Mouse (Mus musculus): ENCODE data around the gene Tmem81.

Tmem81 gene

GRCm38 (mm10) chr1:132536416-132536815, 30.4 kb downstream of the Tmem81 start:
- TF ChIP-seq GATA4 (IDR thresholded peaks at IDR 0.05; ENCODE audit: insufficient replicate concordance, low read length): no peak

- no peak for TF ChIP-seq GATA4 (IDR thresholded peaks at IDR 0.05; ENCODE audit: insufficient replicate concordance, low read length)
These were observed 31.7 kb downstream of the Tmem81 start for GRCm38 (mm10) chr1:132537736-132538135.

- no peak for TF ChIP-seq GATA4 (IDR thresholded peaks at IDR 0.05; ENCODE audit: insufficient replicate concordance, low read length)
These were observed 34.7 kb downstream of the Tmem81 start for GRCm38 (mm10) chr1:132540701-132541100.

DNA sequence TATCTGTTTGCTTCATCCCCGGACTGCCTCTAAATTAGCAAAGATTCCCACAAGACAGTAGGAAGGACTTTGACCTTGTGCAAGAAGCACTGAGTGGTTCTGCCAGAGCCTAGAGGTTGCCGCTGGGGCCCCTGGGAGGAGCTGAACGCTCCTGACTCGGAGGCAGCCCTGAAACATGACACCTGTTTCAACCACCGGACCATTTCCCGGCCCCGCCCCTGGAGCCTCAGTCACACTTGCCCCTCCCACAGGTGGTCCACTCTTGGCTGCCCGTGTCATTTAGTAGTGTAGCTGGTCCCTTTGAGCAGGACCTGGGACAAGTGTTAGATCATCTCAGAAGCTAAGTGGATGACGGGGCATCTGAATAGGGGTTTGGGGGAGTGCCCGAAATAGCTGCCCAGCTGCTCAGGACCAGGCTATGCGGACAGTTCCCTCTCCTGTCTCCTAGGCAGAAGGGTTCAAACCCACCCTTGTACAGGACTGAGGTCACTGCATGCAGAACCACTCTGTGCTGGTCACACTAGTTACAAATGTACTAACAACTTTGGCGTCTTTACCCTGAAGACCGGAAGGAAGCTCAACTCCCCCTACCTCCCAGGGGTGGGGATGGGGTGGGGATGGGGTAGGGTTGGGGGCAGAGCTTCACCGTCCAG, 35.3 kb downstream of the Tmem81 start:
- TF ChIP-seq GATA4 (IDR thresholded peaks at IDR 0.05; ENCODE audit: insufficient replicate concordance, low read length): no peak

- no peak for TF ChIP-seq GATA4 (IDR thresholded peaks at IDR 0.05; ENCODE audit: insufficient replicate concordance, low read length)
These were observed 36.0 kb downstream of the Tmem81 start for GRCm38 (mm10) chr1:132541824-132542599.

- no peak for TF ChIP-seq GATA4 (IDR thresholded peaks at IDR 0.05; ENCODE audit: insufficient replicate concordance, low read length)
These were observed 36.8 kb downstream of the Tmem81 start, which contains the start of gene Cntn2 for GRCm38 (mm10) chr1:132542762-132543306. Gene Cntn2, minus strand, starts transcription at chr1:132543256.

DNA sequence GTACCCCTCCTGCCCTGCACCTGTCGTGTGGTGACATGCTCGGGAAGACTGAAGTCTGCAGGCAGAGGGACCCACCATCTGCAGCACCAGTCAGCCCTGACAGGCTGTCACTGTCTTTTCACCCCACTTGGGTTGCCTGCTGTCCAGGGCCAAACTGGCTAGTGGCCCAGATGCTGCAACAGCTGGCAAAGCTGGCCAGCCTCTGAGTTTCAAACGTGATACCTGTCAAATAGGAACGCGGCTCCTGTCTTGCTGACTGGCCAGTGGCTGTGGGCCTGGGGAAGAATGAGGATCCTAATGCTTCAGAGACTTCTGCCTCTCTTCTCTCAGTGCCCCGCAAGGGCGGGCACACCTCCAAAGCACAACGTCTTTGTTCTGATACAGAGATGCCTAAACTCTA, 37.8 kb downstream of the Tmem81 start:
- no peak for TF ChIP-seq GATA4 (IDR thresholded peaks at IDR 0.05; ENCODE audit: insufficient replicate concordance, low read length)

DNA sequence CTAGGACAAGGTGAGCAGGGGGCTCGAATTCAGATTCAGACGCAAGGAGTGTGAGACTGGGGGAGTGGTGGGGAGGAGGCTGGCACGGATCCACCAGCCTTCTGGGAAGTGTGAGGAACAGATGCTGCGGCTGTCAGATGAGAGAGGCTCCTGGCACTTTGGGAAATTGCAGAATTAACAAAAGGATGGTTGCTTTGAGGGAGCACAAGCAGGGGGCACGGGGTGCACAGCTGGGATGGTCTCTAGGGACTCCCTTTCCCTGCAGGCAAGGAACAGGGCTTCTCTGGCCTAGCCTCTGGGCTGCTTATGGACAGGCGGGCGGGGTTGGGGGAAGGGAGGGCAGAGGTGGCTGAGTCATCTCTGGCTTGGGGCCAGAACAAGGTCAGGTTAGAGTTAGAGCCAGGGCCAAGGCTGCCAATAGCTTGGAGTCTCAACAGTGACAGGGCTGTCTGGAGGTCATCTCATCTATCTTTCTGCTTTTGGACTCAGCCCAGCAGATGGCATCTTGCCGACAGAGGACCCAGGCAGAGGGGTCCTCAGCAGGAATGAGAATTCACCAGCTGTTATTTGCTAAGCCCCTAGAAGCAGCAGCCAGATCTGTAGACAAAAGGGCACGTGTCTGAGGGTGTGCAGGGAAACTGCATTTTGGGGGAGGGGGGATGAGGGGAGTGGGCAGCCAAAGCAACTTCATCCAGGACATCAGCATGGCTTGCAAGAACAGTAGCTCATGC, 52.0 kb downstream of the Tmem81 start:
- TF ChIP-seq GATA4 (IDR thresholded peaks at IDR 0.05; ENCODE audit: insufficient replicate concordance, low read length): no peak

Measured in liver, adult (tissue).